Mouse (Mus musculus) liver, embryonic 11.5 days (tissue): ENCODE results near the gene Csgalnact2. TPM values are rescaled to one million over a fixed set of nuclear protein-coding genes. Genes with fewer than 3 reads are reported as not detected.

ENCODE experiments used
- ATAC-seq: fragments of 200-750 bp; cut with Nextera tagmentation; replicated peaks from 2 replicates; pipeline ENCODE4 v1.8.0; 2017; ENCODE audit warnings: moderate number of reproducible peaks, mild to moderate bottlenecking, moderate TSS enrichment, moderate library complexity; ENCODE audit not compliant: low FRiP score
- DNase-seq: peaks from one replicate; pipeline ENCODE4 v3.0.0-alpha.2; 2017; ENCODE audit warnings: low spot score
- H3K27ac ChIP-seq: fragments of 300-500 bp; sonication (generic); 2 replicates; pipeline ENCODE4 v1.5.1; 2014; ENCODE audit warnings: mild to moderate bottlenecking, low read depth, low read length, control low read depth
- H3K27me3 ChIP-seq: fragments of 300-500 bp; sonication (generic); replicated peaks from 2 replicates; pipeline ENCODE4 v1.6.1; 2014; ENCODE audit warnings: low read length, mixed read lengths; ENCODE audit not compliant: control insufficient read depth, insufficient read depth
- H3K36me3 ChIP-seq: fragments of 300-500 bp; sonication (generic); 2 replicates; pipeline ENCODE4 v1.6.1; 2014; ENCODE audit warnings: mild to moderate bottlenecking, low read length, moderate library complexity, mixed read lengths; ENCODE audit not compliant: control insufficient read depth, insufficient read depth
- H3K4me1 ChIP-seq: fragments of 300-500 bp; sonication (generic); replicated peaks from 2 replicates; pipeline ENCODE4 v1.6.1; 2014; ENCODE audit warnings: low read length, mixed read lengths; ENCODE audit not compliant: control insufficient read depth, insufficient read depth
- H3K4me2 ChIP-seq: fragments of 300-500 bp; sonication (generic); 2 replicates; pipeline ENCODE4 v1.6.1; 2014; ENCODE audit warnings: mild to moderate bottlenecking, control low read depth, moderate library complexity
- H3K4me3 ChIP-seq: fragments of 300-500 bp; sonication (generic); 2 replicates; pipeline ENCODE4 v1.5.1; 2014; ENCODE audit warnings: low read depth, low read length, control low read depth
- H3K9ac ChIP-seq: fragments of 300-500 bp; sonication (generic); 2 replicates; pipeline ENCODE4 v1.6.1; 2014; ENCODE audit warnings: low read depth, low read length, control low read depth
- H3K9me3 ChIP-seq: fragments of 300-500 bp; sonication (generic); 2 replicates; pipeline ENCODE4 v1.6.1; 2016; ENCODE audit warnings: low read length, inconsistent platforms, mixed read lengths; ENCODE audit not compliant: control insufficient read depth
- WGBS: fragments of 180-500 bp; shearing (Covaris S2); extraction: QIAGEN DNeasy Blood & Tissue Kit; methylation state at CpG from one replicate; pipeline ENCODE4 v1.1.7; 2014; 5-methylcytosine and 5-hydroxymethylcytosine counted together
- polyA plus RNA-seq: library from polyadenylated mRNA; unstranded; fragments of >200 nt; fragmentation: Nextera tagmentation; extraction: Ambion mirVana; gene quantifications from 2 replicates; pipeline ENCODE4 v1.2.1, GENCODE M21; 2014

Gene Csgalnact2
- polyA plus RNA-seq, 1 experiment from 2014 or later: 14.3 TPM

DNA sequence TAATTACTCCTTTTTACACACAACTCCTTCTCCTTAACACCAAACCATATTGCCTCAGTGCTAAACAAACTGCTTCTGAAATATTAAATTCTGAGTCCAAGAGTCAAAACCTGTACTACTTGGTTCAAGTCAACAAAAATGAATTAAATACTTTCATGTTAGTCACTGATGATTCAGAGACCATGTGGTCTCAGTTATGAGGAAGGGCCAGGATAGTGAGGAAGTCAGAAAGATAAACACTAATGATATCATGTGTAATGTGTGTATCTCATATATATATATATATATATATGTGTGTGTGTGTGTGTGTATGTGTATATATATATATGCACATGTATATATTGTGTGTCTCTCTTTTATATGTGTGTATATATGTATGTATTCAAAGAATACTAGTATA is 12.4 kb downstream of the Csgalnact2 start:
- Histone ChIP-seq H3K27ac (no peak overlapping the region), H3K36me3 (peaks cover 3% of the 10 kb centered on the region; the same call in 1 of the 2 replicates), H3K4me1 (peaks cover 12% of the 10 kb centered on the region), H3K4me3 (no peak overlapping the region), H3K27me3 (no peaks in the 10 kb centered on the region), H3K4me2 (no peak overlapping the region), H3K9me3 (no peaks in the 10 kb centered on the region), H3K9ac (no peak overlapping the region)
- DNase-seq: no peak
- ATAC-seq: no peak

DNA sequence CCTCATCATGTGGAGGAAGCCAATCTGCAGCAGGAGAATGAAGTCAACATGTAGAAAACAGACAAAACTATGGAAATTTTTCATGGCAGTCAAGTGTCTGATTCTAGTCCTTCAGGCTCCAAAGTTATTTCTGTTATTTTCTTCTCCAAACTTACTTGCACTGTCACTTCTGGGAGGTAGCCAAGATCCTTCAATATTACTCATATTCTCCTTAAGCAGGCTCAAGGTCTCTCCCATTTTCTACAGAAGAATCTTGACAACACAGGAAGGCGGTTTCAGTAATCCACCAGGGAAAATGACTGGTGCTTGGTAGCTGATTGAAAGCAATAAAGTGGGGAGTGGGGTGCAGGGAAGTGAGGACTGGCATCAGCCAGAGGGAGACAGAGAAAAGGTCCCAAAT is 16.2 kb downstream of the Csgalnact2 start:
- peaks cover 3% of the 10 kb centered on the region; the same call in 1 of the 2 replicates for H3K36me3 ChIP-seq
- H3K9ac ChIP-seq: no peak overlapping the region
- H3K27ac ChIP-seq: no peak overlapping the region
- H3K4me1 ChIP-seq: peaks cover under 1% of the 10 kb centered on the region
- no peaks in the 10 kb centered on the region for H3K27me3 ChIP-seq
- no peak overlapping the region for H3K4me3 ChIP-seq
- no peak overlapping the region for H3K4me2 ChIP-seq
- no peaks in the 10 kb centered on the region for H3K9me3 ChIP-seq
- WGBS: 81% methylated on average over 1 of the region's 1 CpGs
- ATAC-seq (no peak), DNase-seq (no peak)

GRCm38 (mm10) chr6:118111810-118112209 is 27.1 kb downstream of the Csgalnact2 start:
- Histone ChIP-seq H3K9ac (no peak overlapping the region), H3K4me3 (no peak overlapping the region)
- 77% methylated on average over 1 of the region's 1 CpGs for WGBS

GRCm38 (mm10) chr6:118099311-118099802 is 39.6 kb downstream of the Csgalnact2 start:
- Histone ChIP-seq H3K4me2 (no peak overlapping the region), H3K36me3 (no peaks in the 10 kb centered on the region), H3K9ac (no peak overlapping the region), H3K4me3 (no peak overlapping the region), H3K27me3 (no peaks in the 10 kb centered on the region), H3K27ac (no peak overlapping the region), H3K4me1 (no peaks in the 10 kb centered on the region), H3K9me3 (no peaks in the 10 kb centered on the region)
- no peak for DNase-seq
- no peak for ATAC-seq
- WGBS: 32% methylated on average over 2 of the region's 2 CpGs

More at GRCm38 (mm10) chr6:118111810-118112209, 27.1 kb downstream of the Csgalnact2 start:
- Histone ChIP-seq H3K36me3 (no peaks in the 10 kb centered on the region; the same call in 1 of the 2 replicates), H3K27ac (no peak overlapping the region), H3K4me1 (no peaks in the 10 kb centered on the region), H3K27me3 (no peaks in the 10 kb centered on the region), H3K9me3 (no peaks in the 10 kb centered on the region), H3K4me2 (no peak overlapping the region)
- ATAC-seq: no peak
- DNase-seq: no peak

DNA sequence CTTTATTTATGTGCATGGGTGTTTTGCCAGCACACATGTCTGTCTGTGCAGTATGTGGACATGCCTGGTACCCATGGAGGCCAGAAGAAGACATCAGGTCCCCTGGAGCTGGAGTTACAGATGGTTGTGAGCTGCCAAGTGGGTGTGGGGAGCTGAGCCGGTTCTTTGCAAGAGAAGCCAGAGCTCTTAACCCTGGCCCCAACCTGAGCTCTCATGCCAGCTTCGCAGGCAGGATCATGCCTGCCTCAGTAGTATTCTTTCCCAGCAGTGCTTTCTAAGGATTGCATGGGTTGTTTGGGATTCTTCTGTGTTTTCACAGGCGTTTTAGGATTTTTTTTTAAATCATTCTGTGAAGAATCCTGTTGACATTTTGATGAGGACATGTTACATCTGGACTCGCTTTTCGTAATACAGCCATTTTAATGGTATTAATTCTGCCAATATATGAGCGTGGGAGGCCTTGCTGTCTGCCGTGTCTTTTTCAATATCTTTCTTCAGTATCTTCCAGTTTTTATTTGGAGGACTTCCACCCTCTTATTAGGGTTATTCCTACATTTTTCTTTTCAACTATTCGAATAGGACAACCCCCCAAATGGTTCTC is 41.1 kb downstream of the Csgalnact2 start:
- H3K4me2 ChIP-seq: no peak overlapping the region
- ATAC-seq: no peak
- no peaks in the 10 kb centered on the region for H3K27me3 ChIP-seq
- no peaks in the 10 kb centered on the region for H3K36me3 ChIP-seq
- no peak overlapping the region for H3K4me3 ChIP-seq
- no peaks in the 10 kb centered on the region for H3K9me3 ChIP-seq
- no peak overlapping the region for H3K9ac ChIP-seq
- H3K27ac ChIP-seq: no peak overlapping the region
- 79% methylated on average over 8 of the region's 8 CpGs for WGBS
- no peak for DNase-seq
- H3K4me1 ChIP-seq: no peaks in the 10 kb centered on the region

- Histone ChIP-seq H3K9me3 (no peaks in the 10 kb centered on the region), H3K27ac (no peak overlapping the region), H3K4me3 (no peak overlapping the region), H3K27me3 (no peaks in the 10 kb centered on the region), H3K36me3 (no peaks in the 10 kb centered on the region), H3K4me2 (no peak overlapping the region), H3K9ac (no peak overlapping the region), H3K4me1 (no peaks in the 10 kb centered on the region)
- ATAC-seq (no peak), DNase-seq (peak; percentile 29)
- 79% methylated on average over 9 of the region's 9 CpGs for WGBS
Measured at GRCm38 (mm10) chr6:118090827-118091226, 48.1 kb downstream of the Csgalnact2 start.

- Histone ChIP-seq H3K9ac (no peak overlapping the region), H3K27ac (no peak overlapping the region), H3K4me3 (no peak overlapping the region), H3K4me2 (no peak overlapping the region), H3K4me1 (no peaks in the 10 kb centered on the region), H3K9me3 (no peaks in the 10 kb centered on the region), H3K36me3 (no peaks in the 10 kb centered on the region), H3K27me3 (no peaks in the 10 kb centered on the region)
- ATAC-seq: no peak
- DNase-seq: peak; percentile 24
- WGBS: 80% methylated on average over 17 of the region's 17 CpGs
Measured at GRCm38 (mm10) chr6:118088750-118089440, 50.0 kb downstream of the Csgalnact2 start.

- Histone ChIP-seq H3K36me3 (no peaks in the 10 kb centered on the region), H3K9ac (no peak overlapping the region), H3K4me2 (no peak overlapping the region), H3K4me1 (no peaks in the 10 kb centered on the region), H3K27ac (no peak overlapping the region), H3K4me3 (no peak overlapping the region), H3K27me3 (no peaks in the 10 kb centered on the region), H3K9me3 (no peaks in the 10 kb centered on the region)
- DNase-seq (peak; percentile 33), ATAC-seq (no peak)
- 48% methylated on average over 8 of the region's 8 CpGs for WGBS
Measured at GRCm38 (mm10) chr6:118087955-118088354, 51.0 kb downstream of the Csgalnact2 start.

- Histone ChIP-seq H3K9ac (no peak overlapping the region), H3K27me3 (no peaks in the 10 kb centered on the region), H3K36me3 (no peaks in the 10 kb centered on the region), H3K4me3 (no peak overlapping the region), H3K9me3 (no peaks in the 10 kb centered on the region), H3K4me1 (no peaks in the 10 kb centered on the region), H3K4me2 (no peak overlapping the region), H3K27ac (no peak overlapping the region)
- ATAC-seq (no peak), DNase-seq (no peak)
- 85% methylated on average over 8 of the region's 8 CpGs for WGBS
Measured at GRCm38 (mm10) chr6:118084596-118084995, 54.3 kb downstream of the Csgalnact2 start.
